Mouse (Mus musculus) CD8-positive naive resting alpha-beta T cell, adult 2 months (primary cell): ENCODE measurements around the gene Abca1.

Experiments
- DNase-seq, 2 experiments: peaks; one replicate each; pipeline ENCODE4 v3.0.0; 2022; ENCODE audit warnings: low read depth in 2 of 2, low spot score in 2 of 2

Abca1 gene

DNA sequence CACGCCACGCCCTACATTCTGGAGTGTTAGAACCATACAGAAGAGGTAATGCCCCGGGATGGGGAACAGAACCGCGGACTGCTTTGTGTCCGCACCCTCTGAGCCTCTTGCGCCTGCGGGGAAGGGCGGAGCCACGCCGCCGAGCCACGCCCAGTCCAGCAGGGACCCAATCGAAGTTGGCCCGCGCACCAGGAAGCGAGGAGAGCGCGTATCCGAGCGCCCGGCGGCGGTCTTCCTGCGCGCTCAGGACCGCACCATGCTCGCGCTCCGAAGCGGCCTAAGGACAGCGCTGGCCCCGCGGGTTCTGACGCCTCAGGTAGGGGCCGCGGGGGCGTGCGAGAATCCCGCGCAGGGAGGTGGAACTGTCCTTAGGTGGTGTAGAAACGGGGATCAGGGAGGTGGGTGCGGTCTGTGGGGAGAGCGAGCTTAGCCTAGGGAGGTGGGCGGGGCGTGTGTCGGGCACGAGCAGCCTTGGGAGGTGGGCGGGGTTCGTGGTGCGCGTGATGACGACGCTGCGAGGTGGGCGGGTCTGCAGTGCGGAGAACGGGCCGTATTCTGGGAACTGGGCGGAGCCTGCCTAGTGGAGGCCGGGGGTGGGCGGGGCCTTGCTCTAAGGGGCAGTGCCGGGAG, 147.8 kb downstream of the Abca1 start, which contains the start of gene Nipsnap3b:
TSS of gene Nipsnap3b (plus strand) at position 149 of the 630 bp plus-strand sequence.
- peak; percentile 81 to 88 for DNase-seq

DNA sequence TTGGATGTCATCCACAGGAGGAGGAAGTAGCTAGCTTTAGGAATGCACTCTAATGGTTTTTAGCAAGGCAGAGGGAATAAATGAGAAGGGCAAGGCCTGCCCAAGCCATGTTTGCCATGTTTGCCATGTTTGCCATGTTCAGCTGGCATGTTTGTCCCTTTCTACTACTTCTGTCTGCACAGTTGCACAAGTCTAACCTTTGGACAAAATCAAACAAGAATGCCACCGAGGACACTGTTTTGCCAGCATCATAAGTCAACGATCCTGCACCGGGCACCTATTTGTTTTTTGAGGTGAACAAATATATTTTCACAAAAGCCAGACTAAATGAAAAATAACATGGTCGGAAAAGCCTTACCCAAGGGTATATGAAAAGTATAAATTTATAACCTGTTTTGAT, 149.8 kb downstream of the Abca1 start:
- DNase-seq, result no peak

DNA sequence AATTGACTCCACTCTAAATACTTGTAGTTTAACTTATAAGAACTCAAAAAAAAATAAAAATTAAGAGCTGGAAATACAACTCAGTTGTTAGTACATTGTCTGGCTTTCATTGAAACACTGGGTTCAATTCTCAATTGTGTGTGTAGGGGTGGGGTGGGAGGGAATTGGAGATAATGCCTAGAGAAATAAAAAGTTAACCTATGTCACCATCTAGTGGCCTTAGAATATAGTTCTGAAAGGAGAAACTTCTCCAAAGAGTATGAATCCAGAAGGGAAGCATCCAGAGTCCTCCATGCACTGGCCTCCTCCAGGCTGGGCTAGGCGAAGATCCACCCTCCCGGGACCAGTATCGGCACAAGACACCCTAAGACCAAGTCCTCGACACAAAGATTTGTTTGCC, 150.5 kb downstream of the Abca1 start:
- DNase-seq, result no peak

DNA sequence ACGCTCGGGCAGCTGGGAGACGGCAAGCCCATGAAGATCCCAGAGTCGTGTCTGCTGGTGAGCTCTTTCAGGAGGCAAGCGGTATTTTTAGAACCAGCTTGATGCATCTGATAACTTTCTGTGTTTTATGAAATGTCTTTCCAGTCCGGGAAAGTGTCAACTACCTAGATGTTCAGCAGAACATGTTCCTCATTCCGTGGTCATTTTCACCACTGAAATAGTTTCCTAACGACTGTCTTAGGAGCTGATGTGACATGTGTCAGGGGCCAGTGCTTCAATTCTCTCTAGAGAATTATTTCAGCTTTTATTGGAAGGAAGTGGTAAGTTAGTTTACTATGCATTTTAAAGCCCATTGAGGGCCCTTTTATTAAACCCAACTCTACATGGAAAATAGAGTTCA, 159.5 kb downstream of the Abca1 start:
- DNase-seq, result no peak

DNA sequence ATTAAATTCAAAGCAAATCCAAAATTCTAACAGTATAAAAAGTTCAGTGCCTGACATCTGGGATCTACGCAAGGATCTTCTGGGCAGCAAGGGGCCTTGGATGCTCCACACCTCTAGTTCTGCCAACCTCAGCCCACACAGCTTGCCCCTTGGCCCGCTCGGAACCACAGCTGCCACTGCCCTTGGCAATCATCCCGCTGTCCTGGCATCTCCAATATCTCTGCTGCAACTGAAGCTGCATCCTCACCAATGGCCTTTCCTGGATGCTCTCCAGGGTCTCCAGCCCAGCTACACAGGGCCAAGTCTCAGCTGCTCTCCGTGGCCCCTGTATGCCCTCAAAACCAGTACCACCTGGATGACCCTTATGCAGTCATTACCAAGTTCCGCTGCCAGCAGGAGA, 160.2 kb downstream of the Abca1 start:
- no peak for DNase-seq

DNA sequence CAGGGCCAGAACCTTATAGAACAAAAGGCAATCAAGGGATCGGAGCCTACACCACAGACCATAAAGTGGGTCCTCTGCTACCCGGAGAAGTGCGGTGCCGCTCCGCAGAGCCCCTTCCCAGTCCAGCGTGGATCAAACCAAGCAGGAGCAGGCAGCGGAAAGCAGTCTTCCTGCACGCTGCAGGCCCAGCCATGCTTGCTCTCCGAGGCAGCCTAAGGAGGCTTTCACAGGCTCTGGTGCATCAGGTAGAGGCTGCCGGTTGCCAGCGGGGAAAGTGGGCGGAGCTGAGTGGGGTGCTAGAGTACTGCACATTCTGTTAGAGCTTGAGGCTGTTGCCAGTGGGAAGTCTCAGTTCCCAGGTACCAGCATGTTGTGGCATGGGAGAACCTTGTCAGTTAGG, 170.4 kb downstream of the Abca1 start, which contains the start of gene Nipsnap3a:
TSS of gene Nipsnap3a (plus strand) at position 25 of the 400 bp plus-strand sequence.
- no peak for DNase-seq

DNA sequence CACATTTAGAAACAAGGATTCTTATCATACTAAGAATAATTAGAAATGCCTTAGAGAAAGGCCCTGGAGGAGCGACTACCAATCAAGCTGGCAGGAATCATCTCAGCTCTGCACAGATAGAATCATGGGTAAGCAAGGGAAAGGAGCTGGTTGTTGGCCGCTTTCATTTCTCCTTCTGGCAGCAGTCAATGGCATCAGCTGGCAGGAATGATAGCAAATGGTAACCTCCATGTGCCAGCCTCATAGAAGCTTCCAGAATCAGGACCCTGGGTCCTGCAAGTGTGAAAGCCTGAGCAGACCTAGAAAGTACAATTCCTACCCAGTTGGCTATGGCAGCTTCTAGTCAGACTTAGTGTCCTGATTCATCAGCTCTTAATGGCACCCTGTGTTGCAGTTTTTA, 173.4 kb downstream of the Abca1 start:
- DNase-seq, result no peak

DNA sequence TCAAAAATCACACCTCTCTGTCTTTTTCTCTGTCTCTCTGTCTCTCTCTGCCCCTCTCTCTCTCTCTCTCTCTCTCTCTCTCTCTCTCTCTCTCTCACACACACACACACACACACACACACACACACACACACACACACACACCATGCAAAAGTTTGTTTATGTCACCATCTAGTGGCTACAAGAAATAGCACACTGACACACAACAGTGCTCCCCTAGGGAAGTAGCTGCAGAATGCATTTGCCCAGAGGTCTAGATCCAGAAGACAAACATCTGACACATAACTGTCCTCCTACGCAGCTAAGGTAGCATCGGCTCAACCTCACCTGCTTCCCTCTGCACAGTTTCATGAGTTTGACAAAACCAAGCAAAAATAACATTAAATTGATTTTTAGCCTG, 174.5 kb downstream of the Abca1 start:
- no peak for DNase-seq
